Mouse (Mus musculus) urinary bladder, postnatal 25 days (tissue): ENCODE data around the gene Syt6.
"Not testable (repeated sequence)": the region's sequence is repeated elsewhere in the genome, so short reads cannot be mapped to it uniquely, and the experiment has no call there.

Experiments used
- DNase-seq: peaks from one replicate; pipeline ENCODE4 v3.0.0; 2022; ENCODE audit warnings: low spot score

Syt6 gene

DNA sequence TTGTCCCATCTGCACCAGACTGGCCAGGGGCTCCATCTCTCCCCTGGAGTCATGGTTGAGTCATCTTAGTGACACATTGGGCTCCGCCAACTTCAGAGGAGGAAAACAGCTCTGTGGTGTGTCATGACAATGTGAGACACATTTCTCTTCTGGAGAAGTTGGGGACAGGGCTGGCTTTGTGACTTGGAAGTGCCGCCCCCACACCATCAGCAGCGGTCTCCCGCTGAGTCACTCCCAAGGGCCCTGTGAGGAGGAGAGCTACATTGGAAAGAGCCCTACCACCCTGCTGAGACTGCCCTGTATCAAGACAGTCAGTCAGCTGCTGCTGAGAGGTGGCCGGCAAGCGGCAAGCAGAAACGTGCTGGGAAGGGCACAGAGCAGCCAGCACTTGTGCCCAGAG is 26.0 kb downstream of the Syt6 start:
- no peak for DNase-seq

DNA sequence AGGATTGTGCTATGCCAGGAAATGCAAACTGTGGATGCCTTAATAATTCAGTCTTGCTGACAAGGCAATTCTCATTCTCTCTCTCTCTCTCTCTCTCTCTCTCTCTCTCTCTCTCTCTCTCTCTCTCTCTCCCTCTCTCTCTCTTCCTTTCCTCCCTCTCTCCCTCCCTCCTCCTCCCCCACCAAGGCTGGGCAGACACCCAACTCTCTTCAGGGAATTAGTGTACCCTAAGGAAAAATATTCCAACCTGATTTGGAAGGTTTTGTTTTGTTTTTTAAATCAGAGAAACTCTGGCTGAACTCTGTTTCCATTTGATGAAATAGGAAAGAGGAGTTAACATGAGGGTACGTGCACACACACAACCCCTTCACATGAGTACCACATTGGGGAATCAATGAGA is 26.5 kb downstream of the Syt6 start:
- DNase-seq = no peak

DNA sequence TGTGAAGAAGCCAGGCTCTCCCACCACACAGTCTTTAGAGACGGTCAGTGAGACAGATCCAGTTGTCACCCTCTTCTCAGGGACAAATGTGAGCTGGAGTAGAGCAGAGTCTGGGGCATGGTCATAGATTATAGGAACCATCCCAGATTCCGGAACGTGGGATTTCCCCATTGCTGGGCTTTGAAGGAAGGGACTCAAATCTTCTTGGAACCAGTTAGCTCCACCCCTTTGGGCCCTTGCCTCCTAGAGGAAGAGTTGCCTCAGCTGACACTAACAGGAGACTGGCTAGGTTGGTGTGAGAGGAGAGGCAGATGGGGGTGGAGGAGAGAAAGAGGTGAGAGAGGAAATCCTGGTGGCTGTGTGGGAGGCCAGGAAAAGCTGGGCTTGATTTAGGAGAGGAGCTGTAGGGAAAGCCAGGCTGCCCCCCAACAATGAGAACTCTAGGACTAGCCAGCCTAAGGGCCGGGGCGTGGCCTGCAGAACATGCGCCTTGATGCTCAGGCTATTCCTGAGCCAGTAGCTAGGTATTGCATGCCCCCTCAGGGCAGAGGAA is 31.1 kb downstream of the Syt6 start:
- DNase-seq = no peak

DNA sequence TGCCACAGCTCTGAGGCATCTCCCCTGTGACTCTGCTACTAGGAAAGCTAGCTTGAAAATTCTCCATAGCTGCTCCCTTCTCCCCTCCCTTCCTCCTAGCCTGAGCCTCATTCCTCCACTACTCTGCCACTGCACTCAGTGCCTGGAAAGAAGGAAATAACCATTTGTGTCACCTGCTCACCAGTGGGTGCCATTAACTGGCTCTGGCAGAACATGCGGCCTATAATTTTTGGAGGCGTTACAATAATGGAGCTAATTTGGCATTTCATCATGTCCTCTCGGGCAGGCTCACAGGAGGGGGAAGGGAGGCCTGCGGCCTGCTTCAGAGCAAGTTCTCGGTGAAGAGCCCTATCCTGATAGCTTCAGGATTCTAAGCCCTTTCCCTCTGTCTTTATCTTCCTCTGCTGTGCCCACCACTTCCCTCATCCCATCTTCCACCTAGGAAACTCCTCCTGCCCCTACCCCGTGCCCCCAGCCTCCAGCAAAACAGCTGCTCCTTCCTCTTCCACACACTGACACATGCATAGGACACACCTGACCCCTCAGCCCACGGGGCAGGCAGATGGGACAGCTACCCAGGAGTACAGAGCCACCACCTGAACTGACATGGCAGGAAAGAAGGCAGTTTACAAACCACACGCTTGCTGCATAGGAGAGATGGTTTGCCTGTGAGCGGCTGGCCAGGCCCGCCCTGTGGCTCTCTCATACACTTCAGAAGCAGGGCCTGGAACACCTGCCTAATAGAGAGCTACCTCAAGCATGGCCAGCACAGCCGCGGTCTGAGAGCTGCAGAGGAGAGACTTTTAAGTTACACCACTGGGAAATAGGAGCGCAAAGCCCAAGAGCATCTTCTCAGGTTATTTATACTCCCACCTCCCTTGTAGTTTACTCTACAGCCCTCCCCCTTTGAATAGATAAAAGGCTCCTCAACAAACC is 31.9 kb downstream of the Syt6 start:
- DNase-seq = no peak

DNA sequence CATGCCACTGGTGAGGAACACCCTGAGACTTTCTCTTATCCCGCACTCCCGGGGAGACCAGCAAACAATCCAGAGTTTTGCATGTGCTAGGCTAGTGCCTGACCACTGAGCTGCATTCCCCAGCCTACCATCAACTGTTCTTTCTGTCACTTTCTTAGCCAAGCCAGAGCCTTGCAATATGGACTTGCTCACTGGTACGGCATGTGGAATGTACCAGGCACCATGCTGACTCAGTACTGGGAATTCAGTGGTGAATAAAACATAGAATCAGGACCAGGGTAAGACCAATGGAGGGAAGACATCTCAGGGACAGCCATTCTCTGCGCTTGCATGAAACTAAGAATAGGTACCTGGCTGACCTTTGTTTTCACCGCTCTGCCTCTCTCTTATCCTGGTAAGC is 35.2 kb downstream of the Syt6 start:
- DNase-seq = no peak

DNA sequence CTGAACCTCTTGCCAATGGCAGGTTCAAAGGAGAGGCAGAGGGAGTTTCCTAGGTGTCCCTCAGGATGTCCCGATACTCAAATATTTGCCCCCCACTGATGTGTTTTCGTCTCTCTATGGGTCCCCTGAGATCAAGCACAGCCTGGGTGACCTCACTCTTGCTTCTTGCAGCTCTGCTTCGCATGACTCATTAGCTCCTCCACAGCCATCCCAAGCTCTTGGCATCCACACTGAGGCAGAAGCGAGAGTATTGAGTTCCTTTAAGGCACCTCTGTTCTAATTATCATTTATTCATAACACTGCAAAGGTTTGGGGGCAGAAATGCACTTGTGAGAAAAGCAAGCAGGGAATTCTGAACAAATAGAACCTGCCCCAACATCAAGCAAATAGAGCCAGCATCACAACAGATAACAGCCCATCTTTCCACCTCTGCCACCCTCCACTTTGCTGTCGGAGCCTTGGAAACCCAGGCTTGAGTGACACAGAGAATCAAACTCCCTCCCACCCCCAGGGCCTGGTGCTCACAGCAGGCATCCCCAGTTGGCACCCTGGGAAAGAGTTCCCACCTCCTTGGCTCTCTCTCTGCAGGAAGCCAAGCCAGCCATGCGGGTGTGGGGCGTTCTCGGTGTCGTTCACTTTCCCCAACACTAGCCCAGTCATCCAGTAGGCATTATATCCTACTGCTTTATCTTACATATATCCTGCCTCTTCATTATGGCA is 37.8 kb downstream of the Syt6 start:
- DNase-seq = no peak

DNA sequence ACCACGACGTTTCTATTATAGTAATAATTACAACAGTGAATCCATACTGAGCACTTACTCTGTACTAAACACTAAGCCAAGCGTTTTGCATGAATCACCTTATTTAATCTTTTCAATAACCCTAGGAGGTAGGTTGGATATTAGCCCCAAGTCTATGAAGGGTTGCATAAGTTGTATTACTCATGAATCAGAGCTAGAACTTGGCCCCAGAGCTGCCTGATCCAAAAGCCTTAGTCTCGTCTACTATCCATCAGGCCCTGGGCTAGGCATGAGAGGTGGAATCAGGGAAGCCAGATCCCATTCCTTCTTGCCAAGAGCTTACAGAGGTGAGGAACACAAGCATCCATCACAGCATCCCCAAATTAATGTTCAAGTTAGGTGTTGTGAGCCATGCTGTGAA is 40.6 kb downstream of the Syt6 start:
- DNase-seq = no peak

DNA sequence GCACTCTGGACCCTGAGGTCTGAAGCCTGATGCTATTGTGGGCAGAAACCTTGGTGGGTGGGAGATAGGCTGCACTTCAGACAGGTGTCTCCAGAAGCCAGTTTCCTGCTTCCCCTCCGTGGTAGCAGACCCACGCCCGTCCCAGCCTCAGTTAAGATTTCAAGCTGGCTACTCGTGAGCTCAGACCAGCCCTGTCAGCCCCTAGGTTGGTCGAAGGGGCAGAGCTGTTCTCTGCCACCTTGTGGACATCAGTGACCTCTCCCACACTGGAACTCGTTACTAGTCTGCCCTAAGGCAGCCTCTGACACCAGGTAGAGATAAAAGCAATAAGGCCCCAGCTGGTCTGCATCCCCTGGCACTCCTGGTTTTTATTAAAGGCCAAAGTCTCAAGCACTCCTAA is 42.0 kb downstream of the Syt6 start:
- no peak for DNase-seq

DNA sequence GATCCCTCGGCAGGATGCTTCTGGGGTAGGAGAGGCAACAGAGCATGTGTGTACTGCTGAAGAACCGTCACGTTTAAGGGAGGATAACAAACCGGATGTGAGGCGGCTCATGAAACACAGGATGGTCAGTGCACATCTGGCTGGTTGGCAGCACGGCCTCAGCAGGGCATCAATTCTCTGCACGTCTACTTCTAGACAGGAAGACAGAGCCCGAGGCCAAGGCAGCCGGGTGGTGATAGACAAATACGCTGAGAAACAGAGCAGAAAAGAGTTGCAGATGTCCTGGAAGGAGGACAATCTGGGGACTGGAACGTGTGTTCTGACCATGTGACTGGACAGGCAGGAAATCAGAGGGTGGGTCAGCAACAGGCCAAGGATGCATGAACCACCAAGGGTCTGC is 45.1 kb downstream of the Syt6 start:
- no peak for DNase-seq

DNA sequence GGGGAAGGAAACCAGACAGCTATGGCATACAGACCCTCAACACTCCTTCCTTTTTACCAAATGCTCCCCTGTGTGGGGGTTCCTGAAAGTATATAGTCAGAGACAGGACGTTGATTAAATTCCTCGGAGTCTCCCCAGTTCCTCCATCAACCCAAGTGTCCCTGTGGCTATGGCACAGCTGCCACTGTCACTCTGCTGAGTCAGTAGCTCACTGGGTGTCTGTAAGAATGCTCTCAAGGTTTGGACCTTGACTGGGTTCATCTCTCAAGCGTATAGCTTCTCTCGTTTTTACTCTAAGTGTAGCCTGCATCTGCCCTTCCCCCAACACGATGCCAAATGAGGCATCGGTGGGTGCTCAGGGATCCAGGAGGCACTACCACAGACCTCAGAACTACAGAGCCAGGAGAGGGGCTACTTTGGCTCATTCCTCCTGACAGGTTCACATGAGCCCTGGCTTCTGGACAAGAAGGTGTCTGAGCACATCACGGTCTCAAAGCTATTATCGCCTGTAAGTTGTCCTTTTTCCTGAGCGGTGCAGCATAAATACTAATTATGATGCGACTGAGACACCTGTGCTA is 49.0 kb downstream of the Syt6 start:
- DNase-seq = no peak

DNA sequence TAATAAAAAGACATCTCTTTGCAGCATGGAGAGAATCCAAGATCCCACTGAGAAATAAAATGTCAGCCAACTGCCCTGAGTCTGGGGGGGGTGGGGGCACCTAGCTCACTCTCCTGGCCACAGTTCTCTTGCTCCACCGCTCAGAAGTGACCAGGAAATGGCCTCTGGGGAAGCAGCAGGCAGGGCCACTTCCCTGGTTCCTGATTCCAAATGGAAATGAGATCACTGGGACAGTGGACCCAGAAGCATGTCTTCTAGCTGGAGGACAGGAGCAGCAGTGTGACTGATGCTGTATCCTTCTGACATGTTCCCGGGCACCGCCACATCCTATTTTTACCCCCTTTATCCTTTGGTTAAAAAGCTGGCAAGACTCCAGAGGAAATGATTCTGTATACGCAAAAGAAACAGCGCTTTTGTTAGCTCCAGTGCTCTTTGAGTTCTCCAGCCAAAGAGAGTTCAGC is 49.6 kb downstream of the Syt6 start:
- DNase-seq = no peak

DNA sequence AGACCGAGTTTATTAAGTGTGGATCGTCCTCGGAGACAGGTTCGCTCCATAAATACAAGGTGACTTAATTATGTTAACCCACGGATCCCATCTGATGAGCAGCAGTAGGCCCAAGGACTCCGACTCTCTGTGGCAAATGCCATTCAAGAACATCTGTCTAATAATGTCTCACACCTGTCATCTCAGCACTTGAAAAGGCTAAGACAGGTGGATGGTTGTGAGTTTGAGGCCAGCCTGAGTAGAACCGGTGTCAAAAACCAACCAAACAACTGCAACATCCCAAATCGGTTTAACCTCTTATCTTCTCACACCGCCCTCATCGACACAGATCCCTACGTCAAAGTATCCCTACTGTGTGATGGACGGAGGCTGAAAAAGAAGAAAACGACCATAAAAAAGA is 50.1 kb downstream of the Syt6 start:
- no peak for DNase-seq

DNA sequence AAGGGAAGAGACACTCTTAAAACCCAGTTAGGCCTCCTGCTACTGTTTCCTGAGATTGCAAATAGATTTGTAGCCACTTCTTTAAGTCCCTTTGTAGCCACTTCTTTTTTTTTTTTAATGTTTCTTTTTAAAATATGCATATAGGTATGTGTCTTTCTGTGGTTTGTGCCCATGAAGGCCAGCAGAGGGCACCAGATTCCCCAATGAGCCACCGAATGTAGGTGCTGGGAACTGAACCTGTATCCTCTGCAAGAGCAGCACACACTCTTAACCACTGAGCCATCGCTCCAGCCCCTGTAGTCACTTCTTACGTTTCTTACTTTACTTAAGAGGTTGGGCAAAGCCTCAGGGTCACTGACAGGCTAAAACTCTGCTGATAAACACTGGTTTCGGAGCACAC is 51.5 kb downstream of the Syt6 start:
- no peak for DNase-seq

DNA sequence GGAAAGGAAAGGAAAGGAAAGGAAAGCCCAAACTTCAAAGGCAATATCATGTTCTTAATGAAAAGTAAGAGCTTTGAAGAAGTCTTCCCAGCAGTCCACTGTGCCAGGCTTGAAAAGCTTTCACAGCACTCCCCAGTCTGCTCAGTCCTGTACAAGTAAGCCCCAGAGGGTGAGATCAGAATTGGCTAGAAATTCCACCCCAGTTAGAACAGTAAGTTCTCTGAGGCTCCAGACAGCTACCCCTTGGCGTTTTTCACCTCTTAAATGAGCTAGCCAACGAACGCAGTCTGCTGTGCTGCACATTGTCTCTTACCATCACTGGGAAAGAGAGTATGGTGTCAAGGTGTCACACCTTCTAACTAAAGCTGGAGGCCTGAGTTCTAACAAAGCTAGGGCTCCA is 52.6 kb downstream of the Syt6 start:
- DNase-seq = no peak

DNA sequence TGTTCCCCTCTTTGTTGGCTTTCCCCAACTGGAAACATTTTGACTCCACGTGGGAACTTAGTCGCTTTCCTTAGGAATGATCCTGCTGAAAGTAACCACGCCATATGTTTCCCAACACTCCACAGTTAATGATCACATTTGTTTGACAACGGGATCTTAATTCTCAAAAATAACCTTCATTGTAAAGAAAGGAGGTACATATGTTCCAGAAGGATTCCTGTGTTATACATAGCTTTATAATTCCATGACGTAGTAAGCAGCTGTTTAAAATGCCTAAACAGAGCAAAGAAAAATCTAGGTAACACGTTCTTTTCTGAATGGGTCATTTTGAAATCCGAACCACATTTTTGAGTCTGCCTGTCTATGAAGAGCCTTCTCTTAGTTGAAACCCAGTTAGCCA is 58.1 kb downstream of the Syt6 start:
- DNase-seq = no peak

DNA sequence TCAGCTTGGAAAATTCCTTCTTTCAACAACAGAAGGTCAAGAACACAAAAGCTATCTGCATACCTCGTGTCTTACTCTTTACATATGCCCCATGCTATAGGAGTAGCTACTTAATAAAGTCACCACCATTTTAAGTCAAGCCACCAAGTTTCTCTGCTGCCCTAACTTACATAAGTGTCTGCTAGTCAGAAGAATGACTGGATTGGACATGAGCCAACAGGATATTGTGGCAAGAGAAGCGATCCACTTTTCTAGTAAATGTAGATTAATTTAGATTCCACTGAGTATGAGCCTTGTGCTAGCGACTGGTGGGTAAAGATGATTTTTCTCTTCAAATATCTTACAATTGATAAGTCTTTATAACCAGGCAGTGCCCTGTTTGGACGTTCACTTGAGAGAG is 58.8 kb downstream of the Syt6 start:
- DNase-seq = no peak

DNA sequence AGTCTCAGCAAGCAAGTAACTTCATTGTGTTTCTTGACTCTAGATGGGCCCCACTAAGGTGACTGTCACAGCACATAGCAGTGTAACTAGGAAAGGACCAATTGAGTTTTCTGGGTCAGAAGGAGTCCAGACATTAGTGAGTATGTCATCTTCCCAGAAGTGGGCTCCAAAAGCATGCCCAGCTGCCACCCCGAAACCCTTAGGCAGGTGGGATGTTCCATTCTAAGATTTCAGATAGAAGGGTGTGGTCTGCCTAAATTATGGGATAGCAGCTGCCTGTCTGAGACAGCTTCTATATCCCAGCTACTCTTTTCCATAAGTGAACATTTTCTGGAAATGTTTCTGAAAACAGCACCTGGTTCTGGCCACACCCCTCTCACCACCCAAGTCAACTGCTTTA is 59.2 kb downstream of the Syt6 start:
- DNase-seq = no peak

DNA sequence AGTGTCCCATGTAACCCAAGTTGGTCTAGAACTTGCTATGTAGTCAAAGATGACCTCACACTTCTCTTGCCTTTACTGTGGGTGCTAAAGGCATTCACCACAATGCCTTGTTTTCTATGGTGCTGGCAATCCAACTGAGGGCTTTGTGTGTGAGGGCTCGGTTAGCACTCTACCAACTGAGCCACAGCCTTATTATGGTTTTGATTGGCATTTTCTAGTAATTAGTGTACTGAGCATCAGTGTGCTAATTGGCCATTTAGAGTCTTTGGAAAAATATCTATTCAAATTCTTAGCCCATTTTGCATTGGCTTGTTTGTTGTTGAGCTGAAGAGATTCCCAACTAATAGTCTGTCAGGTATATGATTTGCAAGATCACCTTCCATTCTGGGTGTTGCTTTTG is 62.6 kb downstream of the Syt6 start:
- DNase-seq = no peak

DNA sequence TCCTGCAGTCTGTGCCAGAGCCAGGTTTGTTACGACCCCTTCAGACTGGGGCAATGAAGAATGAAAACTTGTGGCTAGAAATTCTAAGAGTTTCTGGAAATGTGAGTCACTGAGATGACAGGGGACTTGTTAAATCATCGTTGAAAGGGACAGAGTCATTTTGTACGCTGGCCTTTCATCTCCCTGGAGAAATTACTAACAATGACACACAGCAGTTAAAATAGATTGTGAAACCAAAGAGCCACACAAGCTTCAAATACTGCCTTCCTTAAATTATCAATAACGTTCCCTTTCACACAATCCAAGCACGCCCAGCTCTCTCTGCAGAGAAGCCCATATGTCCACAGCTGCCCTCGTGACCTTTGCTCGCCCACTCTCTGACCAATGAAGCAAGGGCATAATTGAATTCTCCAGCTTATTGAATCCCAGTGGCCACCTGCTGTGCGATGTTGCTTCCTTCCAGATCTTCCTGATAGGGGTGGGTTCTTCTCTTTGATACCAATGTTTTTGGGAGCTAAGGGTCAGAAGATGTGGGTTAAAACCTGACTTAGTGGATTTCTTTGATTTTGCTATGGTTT is 65.3 kb downstream of the Syt6 start:
- DNase-seq = no peak

DNA sequence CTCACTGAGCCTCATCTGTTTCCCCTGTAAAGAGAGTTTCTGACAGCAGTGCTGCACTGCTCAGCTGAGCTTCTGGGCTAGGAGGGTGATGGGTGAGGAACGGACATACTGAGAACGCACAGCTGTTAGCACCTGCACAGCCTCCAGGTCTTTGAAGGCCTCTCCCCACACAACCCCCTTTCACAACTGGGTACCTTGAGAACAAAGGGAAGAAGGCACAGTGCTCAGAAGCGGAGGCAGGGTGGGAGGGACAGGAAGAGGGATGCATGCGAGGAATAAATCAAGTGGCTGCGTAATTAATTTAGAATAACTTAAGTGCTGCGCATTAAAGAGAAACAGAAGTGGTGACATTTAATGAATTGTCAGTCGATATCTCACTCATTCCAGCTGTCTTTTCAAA is 66.3 kb downstream of the Syt6 start:
- DNase-seq = no peak

DNA sequence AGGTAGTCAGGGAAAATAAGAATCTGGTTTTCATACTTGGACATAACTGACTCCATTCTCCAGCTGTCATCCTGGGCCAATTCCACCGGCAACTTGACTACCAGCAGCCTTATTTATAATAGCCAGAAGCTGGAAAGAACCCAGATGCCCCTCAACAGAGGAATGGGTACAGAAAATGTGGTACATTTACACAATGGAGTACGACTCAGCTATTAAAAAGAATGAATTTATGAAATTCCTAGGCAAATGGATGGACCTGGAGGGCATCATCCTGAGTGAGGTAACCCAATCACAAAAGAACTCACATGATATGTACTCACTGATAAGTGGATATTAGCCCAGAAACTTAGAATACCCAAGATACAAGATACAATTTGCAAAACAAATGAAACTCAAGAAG is 70.9 kb downstream of the Syt6 start, which contains the start of gene Atg4a-ps:
Atg4a-ps (minus strand) TSS at position 101 of the 400 bp plus-strand sequence.
- DNase-seq = not testable (repeated sequence)

DNA sequence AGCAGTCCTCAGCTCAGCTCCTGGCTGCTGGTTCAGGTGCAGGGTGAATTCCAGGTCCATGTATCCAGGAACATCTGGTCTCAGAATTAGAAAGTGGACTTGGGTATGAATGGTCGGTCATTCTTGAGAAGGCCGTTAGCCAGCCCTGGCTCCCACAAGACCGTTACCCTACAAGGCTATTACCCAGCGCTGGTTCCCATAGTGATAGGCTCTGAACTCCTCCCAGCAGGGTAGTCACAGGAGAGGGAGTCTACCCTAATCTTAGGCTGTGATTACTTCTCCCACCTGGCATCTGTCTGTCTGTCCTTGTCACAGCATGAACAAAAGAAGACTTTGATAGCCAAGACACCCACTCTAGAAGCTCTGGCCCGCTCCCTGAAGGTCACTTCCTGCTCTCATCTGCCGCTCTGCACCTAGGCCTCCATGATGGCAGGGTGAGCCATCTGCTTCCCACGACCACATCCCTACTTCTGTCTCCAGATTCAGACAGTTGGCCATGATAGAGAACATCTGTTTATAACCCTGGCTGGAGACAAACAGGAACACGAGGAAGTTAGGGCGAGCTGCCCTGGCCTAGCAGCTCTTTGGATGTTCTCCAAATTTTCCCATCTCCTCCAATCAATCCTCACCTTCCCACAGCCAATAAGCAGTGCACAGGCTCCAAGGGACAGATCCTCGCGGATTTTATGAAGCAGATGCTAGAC is 72.3 kb downstream of the Syt6 start:
- no peak for DNase-seq
